Mouse (Mus musculus): Measurements from ENCODE around the gene Gnptab.

Gnptab gene

GRCm38 (mm10) chr10:88377666-88378065, 1.3 kb upstream of the Gnptab start:
- no peak for DNase-seq (ENCODE audit: low read depth, low spot score)

DNA sequence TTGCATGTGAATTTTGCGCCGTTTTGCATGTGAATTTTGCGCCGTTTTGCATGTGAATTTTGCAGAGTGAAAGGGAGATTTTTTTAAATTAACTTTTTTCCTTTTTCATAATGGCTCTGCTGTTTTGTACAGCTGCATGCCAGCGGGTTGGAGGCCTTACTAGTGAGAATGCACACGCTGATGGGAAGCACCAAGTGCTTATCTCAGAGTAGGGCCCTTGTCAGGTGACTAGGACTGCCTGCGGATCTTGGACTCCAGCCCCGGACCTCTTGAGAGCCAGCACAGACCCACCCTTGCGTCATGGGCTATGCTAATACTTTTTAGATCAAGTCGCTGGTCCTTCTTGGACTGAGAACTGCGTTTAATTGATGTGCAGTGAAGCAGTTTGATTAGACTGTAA, 1.1 kb downstream of the Gnptab start:
- DNase-seq (ENCODE audit: low read depth, low spot score), result no peak

DNA sequence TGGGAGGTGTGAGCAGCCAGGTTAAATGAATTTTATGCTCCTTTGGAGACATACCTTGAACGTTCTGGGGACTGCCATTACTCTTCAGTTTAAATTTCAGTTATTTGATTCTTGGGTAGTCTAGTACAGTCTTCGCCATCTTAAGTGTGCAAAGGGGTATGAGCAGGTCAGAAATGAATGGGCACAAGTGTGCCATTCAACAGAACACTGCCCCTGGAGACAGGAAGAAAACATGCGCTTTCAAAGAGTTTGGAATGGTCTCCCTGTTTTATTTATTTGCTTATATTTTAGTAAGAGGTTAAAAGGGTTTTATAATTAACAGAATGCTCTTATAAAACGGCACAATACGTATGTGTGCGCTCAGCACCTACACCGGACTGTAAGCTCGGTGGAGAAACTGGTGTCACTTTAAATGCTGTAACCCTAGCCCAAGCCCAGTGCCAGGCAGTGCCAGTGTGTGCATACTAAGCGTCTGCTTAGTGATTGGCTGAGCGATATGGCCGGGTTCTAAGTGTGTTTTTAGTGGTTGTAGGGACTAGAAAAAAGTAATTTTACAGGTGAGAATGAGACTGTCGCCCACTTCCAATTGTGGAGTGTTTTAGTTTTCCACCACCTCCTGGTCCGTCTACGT, 1.6 kb downstream of the Gnptab start:
- DNase-seq (ENCODE audit: low read depth, low spot score), result no peak

DNA sequence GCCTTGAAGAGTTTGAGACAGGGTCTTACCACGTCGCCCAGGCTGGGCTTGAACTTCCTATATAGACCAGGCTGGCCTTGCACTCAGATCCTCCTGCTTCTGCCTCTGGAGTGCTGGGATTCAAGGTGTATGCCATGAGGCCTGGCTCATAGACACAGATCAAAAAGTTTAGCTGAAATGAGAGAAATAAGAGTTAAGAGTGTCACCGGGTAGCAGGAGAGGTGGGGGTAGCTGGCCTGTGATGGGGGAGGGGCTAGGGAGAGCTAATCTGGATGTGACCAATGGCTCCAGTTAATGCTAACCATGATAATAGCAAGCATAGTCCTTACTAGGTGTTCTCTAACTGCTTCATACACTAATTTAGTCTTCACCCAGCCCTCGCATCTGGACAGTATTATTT, 2.4 kb downstream of the Gnptab start:
- DNase-seq (ENCODE audit: low read depth, low spot score), result no peak

DNA sequence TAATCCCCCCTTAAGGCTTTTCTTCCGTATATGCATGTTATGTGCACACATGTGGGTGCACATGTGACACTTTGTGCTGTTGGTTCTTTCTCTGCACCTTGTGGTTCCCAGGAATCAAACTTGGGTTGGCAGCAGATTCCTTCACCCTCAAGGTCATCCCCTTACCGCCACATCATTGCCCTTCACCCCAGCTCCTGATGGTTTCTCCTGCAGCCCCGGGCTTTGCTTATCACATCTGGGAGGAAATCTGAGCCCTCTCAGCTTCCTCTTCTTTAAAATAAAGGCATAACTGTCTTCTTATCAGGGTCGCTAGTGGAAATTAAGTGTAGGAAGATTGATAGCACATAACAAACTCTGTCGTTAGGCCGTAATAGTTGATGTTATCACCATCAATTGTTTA, 3.1 kb downstream of the Gnptab start:
- DNase-seq (ENCODE audit: low read depth, low spot score), result no peak

- no peak for DNase-seq (ENCODE audit: low read depth, low spot score)
Observed at GRCm38 (mm10) chr10:88383479-88383878, 4.5 kb downstream of the Gnptab start.

DNA sequence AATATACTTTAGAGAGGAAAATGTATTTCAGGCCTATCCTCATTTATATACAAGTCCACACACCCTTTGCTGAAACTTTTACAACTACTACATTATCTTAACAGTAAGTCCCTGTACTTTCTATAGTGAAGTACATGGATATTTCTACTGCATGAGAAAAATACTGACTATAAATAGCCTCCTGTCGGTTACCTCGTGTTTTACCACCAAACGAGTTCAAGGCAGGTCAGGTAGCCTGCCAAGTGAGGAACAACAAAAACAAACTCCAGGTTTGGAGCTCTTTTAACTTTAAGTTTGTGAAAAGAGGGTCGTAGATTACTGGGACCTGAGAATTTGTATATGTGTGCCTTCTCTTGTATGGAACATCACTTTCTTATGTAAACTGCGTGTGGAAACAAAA, 5.1 kb downstream of the Gnptab start:
- DNase-seq (ENCODE audit: low read depth, low spot score), result no peak

- no peak for DNase-seq (ENCODE audit: low read depth, low spot score)
Observed at GRCm38 (mm10) chr10:88385290-88385689, 6.4 kb downstream of the Gnptab start.

DNA sequence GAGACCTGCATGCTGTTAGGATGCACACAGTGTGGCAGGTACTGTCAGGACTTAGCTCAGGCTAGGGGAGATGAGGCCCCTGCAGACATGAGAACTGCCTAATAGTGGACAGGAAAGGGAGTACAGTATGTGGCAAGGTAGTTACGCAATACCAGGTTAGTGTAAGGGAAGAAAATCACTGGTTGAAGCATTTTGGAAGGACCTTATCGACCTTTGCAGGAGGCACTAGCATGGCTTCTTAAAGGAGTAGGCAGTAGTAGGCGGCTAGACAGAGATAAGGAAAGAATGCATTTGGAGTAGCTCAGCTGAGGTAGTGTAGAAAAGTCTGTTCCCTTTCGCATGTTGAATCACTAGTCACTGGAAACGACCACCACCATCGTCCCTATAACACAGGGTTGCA, 6.8 kb downstream of the Gnptab start:
- no peak for DNase-seq (ENCODE audit: low read depth, low spot score)

GRCm38 (mm10) chr10:88386251-88386650, 7.3 kb downstream of the Gnptab start:
- no peak for DNase-seq (ENCODE audit: low read depth, low spot score)

DNA sequence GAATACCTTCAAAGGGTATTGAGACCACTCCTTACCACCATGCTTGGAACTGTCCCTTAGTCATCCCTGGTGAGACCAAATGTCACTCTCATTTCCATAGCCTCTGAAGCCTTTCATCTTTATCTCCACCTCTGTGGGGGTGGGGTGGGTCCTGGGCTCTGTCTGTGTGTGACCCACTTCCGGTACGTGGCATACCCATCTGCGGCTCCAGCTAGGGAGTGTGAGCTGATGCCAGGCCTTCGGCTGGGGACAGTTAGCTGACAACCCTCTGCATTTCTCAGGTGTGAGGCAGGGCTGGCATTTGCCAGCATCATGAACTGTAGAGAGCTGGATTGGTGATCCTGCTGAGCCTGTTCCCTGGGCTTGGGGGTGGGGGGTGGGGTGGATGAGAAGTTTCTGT, 10.6 kb downstream of the Gnptab start:
- no peak for DNase-seq (ENCODE audit: low read depth, low spot score)

DNA sequence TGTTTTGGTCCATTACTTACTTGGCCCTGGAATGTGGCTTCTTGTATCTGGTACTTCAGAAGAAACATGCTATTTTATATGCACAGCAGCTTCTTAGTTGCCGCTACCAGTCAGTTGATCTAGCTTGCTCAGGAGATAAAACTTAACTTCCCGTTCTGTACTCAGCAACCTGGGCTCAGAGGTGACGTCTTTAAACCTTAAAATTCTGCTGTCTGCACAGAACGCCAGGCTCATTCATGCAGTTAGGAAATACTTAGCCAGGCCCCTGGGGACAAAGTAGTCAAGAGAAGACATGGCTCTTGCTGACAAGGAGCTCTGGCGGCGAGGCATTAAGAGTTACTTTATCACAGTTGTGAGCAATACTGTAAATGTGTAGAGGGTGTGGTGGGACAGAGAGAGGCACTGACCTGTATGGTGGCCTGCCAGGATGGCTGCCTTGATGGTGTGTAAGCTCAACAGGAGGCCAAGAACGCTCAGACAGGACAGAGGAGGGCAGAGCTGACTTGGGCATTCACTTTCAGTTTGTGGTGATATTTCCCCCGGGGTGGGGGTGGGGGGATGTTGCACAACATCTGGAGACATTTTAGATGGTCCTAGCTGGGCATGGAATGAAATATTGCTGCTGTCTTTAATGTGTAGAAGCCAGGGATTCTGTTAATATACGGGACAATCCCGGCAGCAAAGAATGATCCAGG, 11.3 kb downstream of the Gnptab start:
- no peak for DNase-seq (ENCODE audit: low read depth, low spot score)

DNA sequence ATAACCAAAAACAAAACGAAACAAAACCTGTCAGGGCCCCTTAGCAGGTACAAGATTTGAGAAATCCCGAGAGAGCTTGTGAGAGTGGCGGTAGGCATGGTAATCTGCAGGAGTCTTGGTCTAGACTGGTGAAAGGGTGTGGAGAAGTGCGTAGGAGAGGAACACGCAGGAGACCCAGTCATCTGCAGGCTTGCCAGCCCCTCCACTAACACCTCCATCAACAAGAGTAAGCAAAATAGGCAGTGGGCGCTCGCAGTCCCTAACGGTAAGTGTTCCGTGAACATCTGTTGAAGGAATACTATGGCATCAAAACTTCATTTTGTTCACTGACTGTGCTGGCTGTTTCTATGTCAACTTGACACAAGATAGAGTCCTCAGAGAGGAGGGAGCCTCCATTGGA, 12.6 kb downstream of the Gnptab start:
- no peak for DNase-seq (ENCODE audit: low read depth, low spot score)

DNA sequence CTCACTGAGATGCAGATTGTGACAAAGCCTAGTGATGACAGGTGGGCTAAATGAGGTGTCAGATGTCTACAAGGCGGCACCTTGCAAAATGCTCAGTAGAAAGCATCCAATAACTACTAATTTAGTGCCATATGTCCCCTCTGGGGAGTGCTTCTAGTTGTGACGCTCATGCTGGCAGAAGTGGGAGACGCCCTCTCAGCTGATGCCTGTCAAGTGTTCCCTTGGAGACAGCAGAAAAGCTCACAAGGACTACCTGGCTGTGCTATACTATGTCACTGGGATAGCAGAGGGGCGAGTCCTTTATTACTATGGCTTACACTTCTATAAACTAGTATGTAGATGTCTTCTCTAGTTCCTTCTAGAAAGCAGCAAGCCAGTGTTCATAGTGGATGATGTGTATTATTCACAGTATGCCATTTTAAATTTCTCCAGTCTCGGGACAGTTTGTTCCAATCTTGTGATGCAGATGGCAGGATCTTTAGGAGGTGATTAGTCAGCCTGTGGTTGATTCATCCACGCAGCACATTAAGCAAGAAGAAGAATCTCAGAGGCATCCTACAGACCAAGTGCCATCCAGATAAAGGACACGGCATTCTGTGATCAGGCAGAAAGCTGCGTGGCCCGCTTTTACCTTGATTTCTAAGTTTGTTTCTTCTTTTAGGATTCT, 13.4 kb downstream of the Gnptab start:
- DNase-seq (ENCODE audit: low read depth, low spot score), result no peak

- no peak for DNase-seq (ENCODE audit: low read depth, low spot score)
Observed at GRCm38 (mm10) chr10:88398668-88399243, 19.8 kb downstream of the Gnptab start.

GRCm38 (mm10) chr10:88399271-88399670, 20.3 kb downstream of the Gnptab start:
- no peak for DNase-seq (ENCODE audit: low read depth, low spot score)

- no peak for DNase-seq (ENCODE audit: low read depth, low spot score)
Observed at GRCm38 (mm10) chr10:88403021-88403420, 24.1 kb downstream of the Gnptab start.

DNA sequence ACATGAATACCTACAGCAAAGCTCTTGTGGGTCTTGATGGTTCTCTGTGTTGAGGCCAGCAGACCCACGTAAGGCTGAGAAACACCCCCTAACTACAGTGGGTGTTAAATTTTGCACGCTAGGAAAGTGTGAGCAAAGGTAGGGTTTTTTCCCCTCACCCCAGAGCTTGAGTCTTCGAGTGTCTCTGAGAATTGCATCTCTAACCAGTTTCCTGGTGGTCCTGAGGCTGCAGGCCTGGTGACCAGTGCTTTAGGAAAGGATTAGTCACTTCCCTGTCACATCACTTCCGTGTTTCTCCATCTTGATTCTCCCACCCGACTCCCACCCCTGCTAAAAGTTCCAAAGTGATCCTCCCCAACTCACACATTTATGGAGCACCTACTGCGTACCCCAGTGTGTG, 25.3 kb downstream of the Gnptab start:
- no peak for DNase-seq (ENCODE audit: low read depth, low spot score)

GRCm38 (mm10) chr10:88405812-88406211, 26.9 kb downstream of the Gnptab start:
- no peak for DNase-seq (ENCODE audit: low read depth, low spot score)

DNA sequence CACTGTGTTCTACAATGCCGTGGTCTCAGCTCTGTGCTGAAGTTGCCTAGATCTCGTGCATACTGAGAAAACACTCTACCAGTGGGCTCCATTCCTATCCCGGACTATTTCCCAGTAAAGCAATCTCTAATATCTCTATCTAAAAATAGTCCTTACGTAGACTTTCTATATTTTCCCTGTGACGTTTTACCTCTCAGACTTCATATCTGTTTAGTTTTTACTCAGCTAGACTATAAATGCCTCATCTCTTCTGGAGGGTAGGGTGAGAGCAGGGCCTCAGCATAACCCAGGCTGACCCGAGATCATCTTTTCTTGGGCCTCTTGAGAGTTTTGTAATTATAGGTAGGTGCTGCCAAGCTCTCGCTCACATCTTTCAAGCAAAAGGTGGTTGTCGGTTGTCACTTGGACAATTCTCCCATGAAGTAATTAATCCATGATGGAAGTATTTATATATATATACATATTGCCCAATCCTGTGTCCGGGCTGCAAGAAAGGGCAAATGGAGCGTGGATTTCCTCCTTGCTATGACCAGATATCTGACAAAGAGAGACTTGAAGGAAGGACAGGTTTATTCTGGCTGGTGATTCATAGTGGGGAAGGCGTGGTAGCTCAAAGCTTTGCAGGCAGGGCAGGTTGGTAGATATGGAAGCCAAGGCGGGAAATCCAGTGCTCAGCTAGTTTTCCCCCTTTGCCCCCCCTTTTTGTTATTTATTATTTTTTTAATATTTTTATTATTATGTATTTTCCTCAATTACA, 29.1 kb downstream of the Gnptab start:
- no peak for DNase-seq (ENCODE audit: low read depth, low spot score)

- no peak for DNase-seq (ENCODE audit: low read depth, low spot score)
Observed at GRCm38 (mm10) chr10:88409751-88410150, 30.8 kb downstream of the Gnptab start.
